Mouse (Mus musculus): ENCODE results near the gene Trim7. TPM values are rescaled to one million over a fixed set of nuclear protein-coding genes. Genes with fewer than 3 reads are reported as not detected.
A peak's percentile ranks its signal among the peaks of the same experiment; 100 is the strongest.

Trim7 gene
- polyA plus RNA-seq, 1 experiment from 2014 or later: 0.18 TPM

DNA sequence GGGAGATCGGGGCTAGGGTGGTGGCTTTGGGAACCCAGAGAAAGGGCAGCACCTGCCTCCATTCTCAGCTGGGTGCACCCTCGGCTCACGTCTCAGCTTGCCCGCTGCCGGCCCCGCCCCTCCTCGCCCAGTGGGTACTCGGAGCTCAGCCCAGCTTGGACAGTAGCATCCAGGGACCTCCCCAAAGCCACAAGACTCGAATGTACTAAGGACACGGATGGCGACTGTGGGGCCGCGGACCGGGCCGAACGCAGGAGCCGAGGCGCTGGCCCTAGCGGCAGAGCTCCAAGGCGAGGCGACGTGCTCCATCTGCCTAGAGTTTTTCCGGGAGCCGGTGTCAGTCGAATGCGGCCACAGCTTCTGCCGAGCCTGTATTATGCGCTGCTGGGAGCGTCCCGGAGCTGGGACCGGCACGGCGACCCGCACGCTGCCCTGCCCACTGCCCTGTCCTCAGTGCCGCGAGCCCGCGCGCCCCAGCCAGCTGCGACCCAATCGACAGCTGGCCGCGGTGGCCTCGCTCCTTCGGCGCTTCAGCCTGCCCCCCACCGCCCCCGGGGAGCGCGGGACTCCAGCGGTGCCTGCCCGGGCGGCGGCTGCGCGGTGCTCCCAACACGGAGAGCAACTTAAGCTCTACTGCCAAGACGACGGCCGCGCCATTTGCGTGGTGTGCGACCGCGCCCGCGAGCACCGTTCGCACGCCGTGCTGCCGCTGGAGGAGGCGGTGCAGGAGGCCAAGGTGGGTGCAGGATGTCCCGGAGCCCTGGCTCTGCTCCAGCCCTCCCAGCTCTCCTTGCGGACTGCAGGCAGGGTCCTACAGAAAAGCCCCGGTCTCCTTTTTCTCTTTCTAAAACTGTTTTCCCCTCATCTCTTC, 11.6 kb downstream of the Trim7 start:
- DNase-seq (ENCODE audit: low spot score) (peak; percentile 69), ATAC-seq (replicated peaks; ENCODE audit: low FRiP score) (0 out of 2 replicates have a peak, but pooled peaks have one; percentile 2)
- Histone ChIP-seq H3K4me1 (replicated peaks; ENCODE audit: control insufficient read depth, insufficient read depth, low read length) (peaks cover 11% of the 10 kb centered on the region), H3K27ac (ENCODE audit: low read depth, low read length) (no peak overlapping the region), H3K4me3 (ENCODE audit: low read depth, low read length) (peak overlapping the region; percentile 85), H3K4me2 (peak overlapping the region; percentile 99), H3K36me3 (ENCODE audit: control insufficient read depth, insufficient read depth, low read length) (no peaks in the 10 kb centered on the region), H3K27me3 (replicated peaks; ENCODE audit: control insufficient read depth, insufficient read depth, low read length) (peaks cover 6% of the 10 kb centered on the region; the same call in 1 of the 2 replicates), H3K9me3 (ENCODE audit: control insufficient read depth, low read length) (no peaks in the 10 kb centered on the region), H3K9ac (ENCODE audit: low read depth, low read length) (peak overlapping the region; percentile 68)
- under 1% methylated on average over 75 of the region's 77 CpGs for WGBS

DNA sequence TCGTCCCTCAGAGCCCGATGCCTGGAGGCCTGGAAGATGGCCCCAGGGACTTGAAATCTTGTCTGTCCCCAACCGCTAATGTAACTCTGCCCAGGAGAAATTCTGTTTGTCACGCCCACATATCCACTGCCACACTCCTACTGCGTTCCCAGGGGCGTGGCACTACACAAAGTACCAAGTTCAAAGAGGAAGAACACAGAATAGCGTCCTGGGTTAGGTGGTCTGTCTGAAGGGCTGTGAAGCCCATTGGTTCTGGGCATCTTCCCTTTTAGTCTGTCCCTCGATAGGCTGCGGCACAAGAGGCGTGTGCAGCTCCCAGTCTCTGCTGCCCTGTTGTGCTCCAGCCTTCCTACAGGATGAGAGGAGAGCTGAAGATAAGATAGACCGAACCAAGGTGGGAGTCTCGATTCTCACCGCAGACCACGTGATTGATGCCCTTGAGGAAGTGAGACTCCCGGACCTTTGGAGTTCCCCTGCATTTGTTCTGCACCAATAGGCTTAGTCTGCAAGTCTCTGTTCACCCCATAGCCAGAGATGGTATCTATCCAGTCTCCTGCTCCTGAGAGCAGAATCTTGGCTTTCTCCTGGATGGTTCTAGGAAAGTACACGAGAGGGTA, 12.3 kb downstream of the Trim7 start:
- Histone ChIP-seq H3K9me3 (ENCODE audit: control insufficient read depth, low read length) (no peaks in the 10 kb centered on the region), H3K27ac (ENCODE audit: low read depth, low read length) (no peak overlapping the region), H3K4me2 (peak overlapping the region; percentile 99), H3K4me3 (ENCODE audit: low read depth, low read length) (peak overlapping the region; percentile 85), H3K4me1 (replicated peaks; ENCODE audit: control insufficient read depth, insufficient read depth, low read length) (peaks cover 11% of the 10 kb centered on the region), H3K27me3 (replicated peaks; ENCODE audit: control insufficient read depth, insufficient read depth, low read length) (peaks cover 6% of the 10 kb centered on the region; the same call in 1 of the 2 replicates), H3K36me3 (ENCODE audit: control insufficient read depth, insufficient read depth, low read length) (no peaks in the 10 kb centered on the region), H3K9ac (ENCODE audit: low read depth, low read length) (peak overlapping the region; percentile 68)
- WGBS: 1% methylated on average over 16 of the region's 16 CpGs
- ATAC-seq (replicated peaks; ENCODE audit: low FRiP score) (peak; percentile 16; the same call in 1 of the 2 replicates), DNase-seq (ENCODE audit: low spot score) (peak; percentile 54)

- 70% methylated on average over 10 of the region's 10 CpGs for WGBS
- ATAC-seq (replicated peaks; ENCODE audit: low FRiP score) (no peak), DNase-seq (ENCODE audit: low spot score) (no peak)
- Histone ChIP-seq H3K36me3 (ENCODE audit: control insufficient read depth, insufficient read depth, low read length) (no peaks in the 10 kb centered on the region), H3K9ac (ENCODE audit: low read depth, low read length) (no peak overlapping the region), H3K4me3 (ENCODE audit: low read depth, low read length) (no peak overlapping the region), H3K27me3 (replicated peaks; ENCODE audit: control insufficient read depth, insufficient read depth, low read length) (peaks cover 6% of the 10 kb centered on the region; the same call in 1 of the 2 replicates), H3K27ac (ENCODE audit: low read depth, low read length) (no peak overlapping the region), H3K4me2 (peak overlapping the region; percentile 99), H3K9me3 (ENCODE audit: control insufficient read depth, low read length) (no peaks in the 10 kb centered on the region), H3K4me1 (replicated peaks; ENCODE audit: control insufficient read depth, insufficient read depth, low read length) (peaks cover 11% of the 10 kb centered on the region)
Observed at GRCm38 (mm10) chr11:48838879-48839680, 13.1 kb downstream of the Trim7 start.

GRCm38 (mm10) chr11:48840805-48841204, 14.9 kb downstream of the Trim7 start:
- H3K4me2 ChIP-seq: no peak overlapping the region
- no peaks in the 10 kb centered on the region for H3K9me3 ChIP-seq (ENCODE audit: control insufficient read depth, low read length)
- H3K27ac ChIP-seq (ENCODE audit: low read depth, low read length): no peak overlapping the region
- H3K9ac ChIP-seq (ENCODE audit: low read depth, low read length): no peak overlapping the region
- peaks cover 6% of the 10 kb centered on the region; the same call in 1 of the 2 replicates for H3K27me3 ChIP-seq (replicated peaks; ENCODE audit: control insufficient read depth, insufficient read depth, low read length)
- H3K4me1 ChIP-seq (replicated peaks; ENCODE audit: control insufficient read depth, insufficient read depth, low read length): peaks cover 11% of the 10 kb centered on the region
- H3K4me3 ChIP-seq (ENCODE audit: low read depth, low read length): no peak overlapping the region
- ATAC-seq (replicated peaks; ENCODE audit: low FRiP score) (no peak), DNase-seq (ENCODE audit: low spot score) (no peak)
- H3K36me3 ChIP-seq (ENCODE audit: control insufficient read depth, insufficient read depth, low read length): no peaks in the 10 kb centered on the region

DNA sequence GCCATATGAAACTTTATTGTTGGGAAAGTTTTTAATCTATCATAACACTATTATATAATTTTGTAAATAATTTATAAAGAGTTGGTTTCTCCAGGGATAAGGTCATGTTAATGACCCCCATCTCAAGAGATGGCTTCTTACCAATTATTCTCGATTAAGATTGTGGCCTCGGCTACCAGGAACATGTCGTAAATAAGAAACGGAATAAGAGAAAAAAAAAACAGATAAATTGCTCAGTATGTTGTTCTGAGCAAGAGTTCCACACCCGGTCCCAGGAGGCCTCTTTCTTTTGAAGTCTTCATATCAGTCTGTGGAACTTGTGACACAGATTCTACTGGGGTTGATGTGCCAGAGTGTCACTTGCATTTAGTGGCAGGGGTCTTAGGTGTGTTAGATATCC, 15.3 kb downstream of the Trim7 start:
- ATAC-seq (replicated peaks; ENCODE audit: low FRiP score): no peak
- Histone ChIP-seq H3K4me3 (ENCODE audit: low read depth, low read length) (no peak overlapping the region), H3K9ac (ENCODE audit: low read depth, low read length) (no peak overlapping the region), H3K9me3 (ENCODE audit: control insufficient read depth, low read length) (no peaks in the 10 kb centered on the region), H3K4me2 (no peak overlapping the region), H3K4me1 (replicated peaks; ENCODE audit: control insufficient read depth, insufficient read depth, low read length) (peaks cover 11% of the 10 kb centered on the region), H3K27me3 (replicated peaks; ENCODE audit: control insufficient read depth, insufficient read depth, low read length) (peaks cover 4% of the 10 kb centered on the region; the same call in 1 of the 2 replicates), H3K27ac (ENCODE audit: low read depth, low read length) (no peak overlapping the region), H3K36me3 (ENCODE audit: control insufficient read depth, insufficient read depth, low read length) (no peaks in the 10 kb centered on the region)
- 76% methylated on average over 5 of the region's 5 CpGs for WGBS
- no peak for DNase-seq (ENCODE audit: low spot score)

GRCm38 (mm10) chr11:48842378-48842792, 16.4 kb downstream of the Trim7 start:
- WGBS: 73% methylated on average over 4 of the region's 4 CpGs

DNA sequence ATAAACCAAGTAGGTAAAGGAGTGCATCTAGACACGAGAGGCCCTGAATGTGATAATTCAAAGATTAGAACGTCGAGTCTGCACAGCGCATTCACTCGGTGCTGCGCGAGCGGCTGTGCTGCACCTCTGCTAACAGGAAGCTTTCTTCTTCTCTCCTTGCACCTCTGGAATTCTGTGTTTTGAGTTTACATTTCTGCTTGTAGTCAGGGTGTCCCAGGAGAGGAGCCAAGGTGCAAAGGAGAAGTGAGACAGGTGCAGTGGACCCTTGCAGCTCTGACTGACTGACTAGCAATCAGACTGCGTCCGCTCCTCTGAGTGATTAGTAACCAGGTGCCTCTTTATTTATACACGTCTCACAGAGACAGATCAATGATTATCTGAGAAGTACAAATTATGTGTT, 17.3 kb downstream of the Trim7 start:
- no peaks in the 10 kb centered on the region for H3K9me3 ChIP-seq (ENCODE audit: control insufficient read depth, low read length)
- no peak overlapping the region for H3K27ac ChIP-seq (ENCODE audit: low read depth, low read length)
- H3K4me1 ChIP-seq (replicated peaks; ENCODE audit: control insufficient read depth, insufficient read depth, low read length): peaks cover 5% of the 10 kb centered on the region
- no peaks in the 10 kb centered on the region for H3K27me3 ChIP-seq (replicated peaks; ENCODE audit: control insufficient read depth, insufficient read depth, low read length)
- H3K36me3 ChIP-seq (ENCODE audit: control insufficient read depth, insufficient read depth, low read length): no peaks in the 10 kb centered on the region
- no peak for DNase-seq (ENCODE audit: low spot score)
- WGBS: 77% methylated on average over 11 of the region's 11 CpGs
- no peak overlapping the region for H3K9ac ChIP-seq (ENCODE audit: low read depth, low read length)
- ATAC-seq (replicated peaks; ENCODE audit: low FRiP score): no peak
- no peak overlapping the region for H3K4me2 ChIP-seq
- no peak overlapping the region for H3K4me3 ChIP-seq (ENCODE audit: low read depth, low read length)

More at GRCm38 (mm10) chr11:48842378-48842792, 16.4 kb downstream of the Trim7 start:
- H3K4me3 ChIP-seq (ENCODE audit: low read depth, low read length): no peak overlapping the region
- peaks cover 7% of the 10 kb centered on the region for H3K4me1 ChIP-seq (replicated peaks; ENCODE audit: control insufficient read depth, insufficient read depth, low read length)
- H3K4me2 ChIP-seq: no peak overlapping the region
- no peak overlapping the region for H3K9ac ChIP-seq (ENCODE audit: low read depth, low read length)
- no peaks in the 10 kb centered on the region for H3K27me3 ChIP-seq (replicated peaks; ENCODE audit: control insufficient read depth, insufficient read depth, low read length)
- no peaks in the 10 kb centered on the region for H3K9me3 ChIP-seq (ENCODE audit: control insufficient read depth, low read length)
- no peak overlapping the region for H3K27ac ChIP-seq (ENCODE audit: low read depth, low read length)
- DNase-seq (ENCODE audit: low spot score): no peak
- no peaks in the 10 kb centered on the region for H3K36me3 ChIP-seq (ENCODE audit: control insufficient read depth, insufficient read depth, low read length)
- no peak for ATAC-seq (replicated peaks; ENCODE audit: low FRiP score)

- DNase-seq (ENCODE audit: low spot score) (no peak), ATAC-seq (replicated peaks; ENCODE audit: low FRiP score) (no peak)
- Histone ChIP-seq H3K4me2 (no peak overlapping the region), H3K36me3 (ENCODE audit: control insufficient read depth, insufficient read depth, low read length) (no peaks in the 10 kb centered on the region), H3K9me3 (ENCODE audit: control insufficient read depth, low read length) (no peaks in the 10 kb centered on the region), H3K27ac (ENCODE audit: low read depth, low read length) (no peak overlapping the region), H3K9ac (ENCODE audit: low read depth, low read length) (no peak overlapping the region), H3K27me3 (replicated peaks; ENCODE audit: control insufficient read depth, insufficient read depth, low read length) (no peaks in the 10 kb centered on the region; the same call in 1 of the 2 replicates), H3K4me1 (replicated peaks; ENCODE audit: control insufficient read depth, insufficient read depth, low read length) (no peaks in the 10 kb centered on the region), H3K4me3 (ENCODE audit: low read depth, low read length) (no peak overlapping the region)
- 69% methylated on average over 6 of the region's 6 CpGs for WGBS
Observed at GRCm38 (mm10) chr11:48844309-48844708, 18.4 kb downstream of the Trim7 start.
